Mouse (Mus musculus): ENCODE measurements around the gene Diaph2.

DNA sequence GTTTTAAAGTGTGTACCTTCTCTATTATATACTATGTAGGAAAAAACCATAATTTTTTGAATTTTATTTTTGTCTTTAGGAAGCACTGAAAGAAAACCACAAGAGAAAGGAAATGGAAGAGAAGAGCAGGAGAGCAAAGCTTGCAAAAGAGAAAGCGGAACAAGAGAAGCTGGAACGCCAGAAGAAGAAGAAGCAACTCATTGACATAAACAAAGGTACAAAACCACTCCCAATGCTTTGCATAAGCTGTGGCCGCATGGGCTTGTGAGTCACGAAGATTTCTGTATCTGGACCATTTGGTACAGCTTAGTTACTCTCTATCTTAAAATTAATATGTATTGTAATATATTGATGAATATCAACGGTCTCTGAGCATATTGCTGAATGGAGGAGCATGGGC lies 540.2 kb downstream of the Diaph2 start:
- TF ChIP-seq GATA1 (IDR thresholded peaks at IDR 0.05; ENCODE audit: borderline replicate concordance, low read length) (no peak), FLI1 (IDR thresholded peaks at IDR 0.05; ENCODE audit: low read length) (no peak)

All from megakaryocyte, embryonic 14.5 days (primary cell).